Mouse (Mus musculus): Measurements from ENCODE around the gene Lhfpl1.
"Not testable (repeated sequence)": the region's sequence is repeated elsewhere in the genome, so short reads cannot be mapped to it uniquely, and the experiment has no call there.

The Lhfpl1 gene

DNA sequence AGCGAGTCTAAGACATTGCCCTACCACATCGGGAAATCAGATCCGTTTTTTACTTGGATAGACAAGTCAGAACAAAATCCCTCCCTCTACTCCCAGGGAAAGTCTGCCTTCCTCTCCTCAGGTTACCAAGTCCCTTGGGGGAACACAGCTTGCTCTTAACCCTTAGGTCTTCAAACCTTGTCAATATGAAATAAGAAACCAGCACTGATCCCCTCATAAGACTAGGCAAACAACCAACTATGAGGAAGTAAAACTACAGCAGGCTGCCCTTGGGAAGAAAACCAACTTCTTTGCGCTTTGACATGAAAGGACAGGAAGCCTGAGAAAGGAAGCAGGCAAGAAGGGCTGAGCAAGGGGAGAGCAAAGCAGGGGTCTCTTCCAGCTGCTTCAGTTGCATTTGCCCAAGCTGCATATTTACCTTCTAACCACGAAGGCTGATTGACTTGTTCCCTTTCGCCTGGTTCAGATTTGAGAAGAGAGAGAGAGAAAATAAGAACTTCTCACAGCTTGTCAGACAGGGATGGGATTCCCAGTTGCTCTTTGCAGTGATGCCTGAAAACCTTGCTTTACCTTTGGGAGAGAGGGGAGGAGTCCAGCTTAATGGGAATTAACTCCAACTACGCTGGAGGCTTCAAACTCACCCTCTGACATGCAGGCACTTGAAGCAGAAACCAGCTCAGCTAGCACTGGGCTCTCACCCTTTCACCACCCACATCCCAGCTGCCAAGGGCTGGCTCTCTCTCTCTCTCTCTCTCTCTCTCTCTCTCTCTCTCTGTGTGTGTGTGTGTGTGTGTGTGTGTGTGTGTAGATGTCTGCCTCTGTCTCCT lies at the start of gene Lhfpl1:
Gene Lhfpl1, minus strand, starts transcription at position 713 of the 827 bp plus-strand sequence.
- no peak for ATAC-seq (ENCODE audit: insufficient number of reproducible peaks, low FRiP score, low TSS enrichment)

DNA sequence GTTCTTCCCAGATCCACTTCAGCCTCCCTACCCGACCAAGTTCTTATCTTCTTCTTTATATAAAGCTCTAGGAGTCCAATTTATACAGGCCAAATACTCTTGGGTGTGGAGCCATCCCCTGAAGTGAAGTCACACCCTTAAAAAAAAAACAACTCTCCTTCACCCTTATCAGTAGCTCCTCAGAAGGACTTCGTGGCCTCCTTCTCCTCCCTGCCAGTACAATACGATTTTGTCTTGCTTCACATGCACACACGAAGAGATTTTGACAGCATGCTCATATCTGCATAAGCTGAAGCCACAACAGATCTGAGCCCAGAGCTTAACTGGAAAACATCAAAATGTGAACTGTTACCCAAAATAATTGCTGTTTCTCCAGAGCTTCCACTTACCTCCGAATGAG lies 22.9 kb upstream of the Lhfpl1 start:
- ATAC-seq (ENCODE audit: insufficient number of reproducible peaks, low FRiP score, low TSS enrichment), result no peak

DNA sequence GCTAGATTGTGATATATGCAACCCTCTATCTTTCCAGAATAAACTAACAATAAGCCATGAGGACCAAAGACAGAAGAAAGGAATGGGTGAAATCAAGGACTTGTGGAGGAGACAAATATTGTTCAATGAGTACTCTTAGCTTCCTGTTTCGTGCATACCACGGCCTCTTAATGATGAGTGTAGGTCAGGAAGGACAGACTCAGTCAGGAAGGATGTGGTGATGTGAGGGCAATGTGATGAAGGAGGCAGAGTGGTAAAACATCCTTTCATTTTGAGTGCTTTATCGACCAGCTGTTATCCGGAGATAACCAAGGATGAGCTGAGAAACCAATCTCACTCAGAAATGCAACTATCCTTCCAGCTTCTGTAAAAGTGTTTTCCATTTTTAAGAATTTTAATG lies 13.6 kb upstream of the Lhfpl1 start:
- no peak for ATAC-seq (ENCODE audit: insufficient number of reproducible peaks, low FRiP score, low TSS enrichment)

DNA sequence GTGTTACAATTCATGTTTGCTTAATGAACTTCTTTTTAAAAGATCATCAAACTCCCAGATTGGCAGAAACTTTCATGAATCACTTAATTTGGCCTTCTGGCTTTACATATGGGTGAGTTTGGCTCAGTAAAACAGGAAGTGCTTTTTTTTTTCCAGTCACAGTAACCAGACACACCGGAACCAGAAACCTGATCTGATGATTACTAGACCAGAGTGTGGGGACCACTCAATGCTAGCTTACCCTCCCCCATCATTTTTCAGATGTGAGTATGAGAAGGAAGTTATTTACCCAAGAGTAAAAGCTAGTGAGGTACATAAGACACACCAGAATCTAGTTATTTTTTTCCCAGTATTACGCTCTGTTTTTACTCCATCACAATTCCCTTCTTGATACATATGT lies 6.5 kb downstream of the Lhfpl1 start:
- ATAC-seq (ENCODE audit: insufficient number of reproducible peaks, low FRiP score, low TSS enrichment), result no peak

DNA sequence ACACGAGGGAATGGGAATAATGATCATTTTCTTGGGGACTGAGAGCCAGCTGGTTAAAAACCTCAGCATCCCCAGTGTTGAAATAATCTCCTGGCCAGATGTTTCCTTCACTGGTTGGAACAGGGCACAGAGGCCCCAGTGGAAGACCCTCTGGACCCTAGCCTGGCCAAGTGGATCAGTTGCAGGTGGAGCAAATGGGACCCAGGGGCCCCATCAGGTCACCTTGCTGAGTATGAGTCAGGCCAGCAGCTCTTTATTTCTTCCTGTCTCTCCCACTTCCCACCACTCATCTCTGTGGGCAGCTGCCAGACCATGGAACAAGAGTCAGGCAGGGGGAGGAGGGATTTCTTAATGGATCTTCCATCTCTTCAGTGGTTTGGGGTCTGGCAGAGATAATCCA lies 12.7 kb downstream of the Lhfpl1 start:
- ATAC-seq (ENCODE audit: insufficient number of reproducible peaks, low FRiP score, low TSS enrichment), result no peak

DNA sequence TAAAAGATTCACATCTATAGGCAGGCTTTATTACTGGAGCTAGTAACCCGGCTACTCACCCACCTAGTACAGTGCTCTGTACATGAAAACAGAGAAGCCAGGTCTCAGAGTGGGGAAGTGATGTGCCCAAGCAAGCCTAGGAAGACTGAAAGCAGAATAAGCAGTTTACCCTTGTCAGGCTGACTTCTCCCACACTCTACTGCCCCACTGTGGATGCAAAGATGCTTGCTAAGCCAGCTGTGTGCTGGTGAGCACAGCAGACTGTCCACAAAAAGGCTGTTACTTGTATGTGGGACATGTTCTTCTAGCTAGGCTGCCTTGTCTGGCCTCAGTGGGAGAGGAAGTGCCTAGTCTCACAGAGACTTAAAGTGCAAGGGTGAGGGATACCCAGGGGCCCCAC lies 40.3 kb downstream of the Lhfpl1 start:
- no peak for ATAC-seq (ENCODE audit: insufficient number of reproducible peaks, low FRiP score, low TSS enrichment)

DNA sequence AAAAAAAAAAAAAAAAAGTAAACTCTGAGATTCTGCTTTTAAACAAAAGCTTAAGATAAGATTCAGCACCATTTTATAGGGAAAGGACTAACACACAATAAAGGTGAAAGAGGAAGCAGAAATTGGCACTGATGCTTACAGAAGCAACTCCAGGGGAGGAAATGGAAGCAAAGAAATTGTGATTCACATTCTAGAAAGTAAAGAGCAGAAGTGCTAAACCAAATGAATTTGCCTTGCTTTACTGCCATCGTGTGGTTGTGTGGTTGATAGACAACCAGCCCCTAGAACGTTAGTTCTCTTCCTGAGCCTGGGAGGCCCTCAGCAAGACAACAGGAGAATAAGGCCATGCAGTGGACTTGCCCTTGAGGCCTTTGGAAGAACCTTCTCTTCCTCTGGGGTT lies 41.7 kb downstream of the Lhfpl1 start:
- no peak for ATAC-seq (ENCODE audit: insufficient number of reproducible peaks, low FRiP score, low TSS enrichment)

DNA sequence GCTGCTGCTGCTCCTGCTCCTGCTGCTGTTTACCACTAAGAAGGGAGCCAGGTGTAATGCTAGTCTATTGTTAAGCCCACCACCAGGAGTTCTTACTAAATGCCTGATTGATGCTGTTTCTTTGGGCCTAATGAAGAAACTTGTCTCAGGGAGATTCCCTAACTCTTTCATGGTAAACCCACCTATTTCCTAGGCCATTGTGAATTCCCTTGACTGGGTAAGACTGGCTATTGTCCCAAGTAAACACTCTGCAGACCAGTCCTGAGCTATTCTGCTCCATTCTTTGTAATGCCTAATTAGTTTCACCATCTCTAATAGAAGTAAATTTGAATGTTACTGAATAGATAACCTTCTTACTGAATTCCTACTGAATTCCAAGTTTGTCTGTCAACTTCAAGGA lies 48.7 kb downstream of the Lhfpl1 start:
- not testable (repeated sequence) for ATAC-seq (ENCODE audit: insufficient number of reproducible peaks, low FRiP score, low TSS enrichment)

DNA sequence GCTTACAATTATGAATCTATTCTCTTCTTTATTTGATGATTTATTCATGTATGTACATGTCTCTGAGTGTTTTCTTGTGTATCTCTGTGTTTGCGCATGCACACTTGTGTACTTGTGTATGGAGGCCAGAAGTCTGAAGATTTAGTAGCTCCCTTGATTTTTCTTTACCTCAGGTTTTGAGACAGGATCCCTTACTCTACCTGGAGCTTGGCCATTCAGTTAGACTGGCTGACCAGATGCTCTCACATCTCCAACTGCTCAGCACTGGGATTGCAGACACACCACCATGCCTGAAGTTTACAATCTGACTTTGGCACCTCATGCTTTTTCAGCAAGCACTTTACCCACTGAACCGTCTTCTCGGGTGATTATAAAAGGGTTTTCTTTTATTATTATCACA lies 76.7 kb downstream of the Lhfpl1 start:
- ATAC-seq (ENCODE audit: insufficient number of reproducible peaks, low FRiP score, low TSS enrichment), result no peak

DNA sequence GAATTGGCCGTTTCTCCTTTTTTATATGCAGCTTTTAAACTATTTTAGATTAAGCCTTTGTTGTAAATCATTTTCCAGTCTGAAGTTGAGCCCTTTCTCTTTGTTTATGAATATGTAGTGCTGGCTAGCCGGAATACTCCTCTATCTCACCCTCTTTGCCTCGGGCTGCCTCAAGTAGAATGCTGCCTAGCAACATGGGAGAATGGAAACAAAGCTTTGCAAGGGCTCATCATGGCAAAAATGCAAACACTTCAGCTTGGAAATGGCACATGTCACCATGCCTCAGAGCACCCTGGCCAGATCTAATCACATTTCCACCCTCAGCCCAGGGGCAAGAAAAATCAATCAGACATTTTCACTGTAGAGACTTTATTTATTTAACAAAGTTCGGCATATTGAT lies 77.1 kb downstream of the Lhfpl1 start:
- no peak for ATAC-seq (ENCODE audit: insufficient number of reproducible peaks, low FRiP score, low TSS enrichment)

DNA sequence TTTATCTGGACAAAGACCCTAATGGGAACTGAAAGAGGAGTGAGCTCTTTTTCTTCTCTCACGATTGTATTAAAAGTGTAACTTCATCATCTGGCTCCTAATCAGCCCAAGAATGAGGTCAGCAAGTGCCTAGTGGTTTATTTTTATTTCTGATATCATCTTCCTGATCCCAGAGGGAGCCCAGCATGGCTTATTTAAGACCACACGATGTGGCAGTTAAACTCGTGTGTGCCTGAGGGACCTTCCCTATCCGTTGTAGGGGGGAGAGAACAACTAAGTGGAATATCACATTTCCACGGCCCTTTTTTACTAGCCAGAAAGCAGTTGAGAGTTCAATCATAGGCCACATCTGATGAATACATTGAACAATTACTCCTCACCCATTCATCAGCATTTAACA lies 87.1 kb downstream of the Lhfpl1 start:
- ATAC-seq (ENCODE audit: insufficient number of reproducible peaks, low FRiP score, low TSS enrichment), result no peak

All from cerebellum, adult (tissue).